Mouse (Mus musculus) cortical plate, adult 2 months (tissue): ENCODE data around the gene Elp5. TPM values are rescaled to one million over a fixed set of nuclear protein-coding genes. Genes with fewer than 3 reads are reported as not detected.

Source experiments
- H3K27ac ChIP-seq: fragments of 200-500 bp; 2 replicates; pipeline ENCODE4 v1.5.1; 2012; ENCODE audit warnings: low read length, control low read depth, inconsistent platforms; ENCODE audit not compliant: insufficient read depth
- H3K4me1 ChIP-seq: fragments of 200-500 bp; 2 replicates; pipeline ENCODE4 v1.6.1; 2011; ENCODE audit warnings: low read length; ENCODE audit not compliant: control insufficient read depth, insufficient read depth
- H3K4me3 ChIP-seq: fragments of 200-500 bp; 2 replicates; pipeline ENCODE4 v1.5.1; 2011; ENCODE audit warnings: mild to moderate bottlenecking, low read length, control low read depth; ENCODE audit not compliant: insufficient read depth
- CTCF ChIP-seq: fragments of 200-500 bp; IDR thresholded peaks from 2 replicates; pipeline ENCODE4 v1.5.1; 2011; ENCODE audit warnings: mild to moderate bottlenecking, control low read depth, low read length; ENCODE audit not compliant: insufficient read depth; ENCODE audit errors: extremely low read depth
- POLR2A ChIP-seq: fragments of 200-500 bp; IDR thresholded peaks from 2 replicates; pipeline ENCODE4 v1.6.1; 2011; ENCODE audit warnings: mild to moderate bottlenecking, low read length, control low read depth; ENCODE audit not compliant: insufficient read depth; ENCODE audit errors: extremely low read depth
- polyA plus RNA-seq: library from polyadenylated mRNA; depleted of rRNA; stranded (reverse); fragments of >200 nt; gene quantifications from 2 replicates; pipeline ENCODE4 v1.2.3, GENCODE M21; 2012

Elp5 gene
- polyA plus RNA-seq, 1 experiment, result 121 TPM

DNA sequence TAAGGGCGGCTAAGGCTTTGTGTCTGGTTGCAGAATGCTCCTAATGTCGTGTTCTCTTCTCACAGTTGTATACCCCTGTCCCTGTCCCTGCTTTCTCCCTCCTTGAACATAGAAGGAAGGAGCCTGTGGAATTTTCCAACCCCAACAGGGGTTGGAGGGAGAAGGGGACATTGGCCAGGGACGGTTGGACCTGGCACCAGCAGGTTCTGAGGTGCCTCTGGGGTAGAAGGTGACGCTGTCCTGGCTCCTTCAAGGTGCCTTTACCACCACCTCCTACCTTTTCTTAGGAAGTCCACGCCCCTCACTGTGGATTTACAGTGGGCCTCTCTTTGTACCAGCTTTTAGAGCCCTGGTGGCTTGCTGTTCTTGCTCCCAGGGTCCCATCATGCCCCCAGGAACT, 44.5 kb downstream of the Elp5 start:
- H3K4me1 ChIP-seq, result peaks cover 2% of the 10 kb centered on the region; the same call in 1 of the 2 replicates
- no peak overlapping the region for H3K4me3 ChIP-seq
- TF ChIP-seq POLR2A, result no peak

DNA sequence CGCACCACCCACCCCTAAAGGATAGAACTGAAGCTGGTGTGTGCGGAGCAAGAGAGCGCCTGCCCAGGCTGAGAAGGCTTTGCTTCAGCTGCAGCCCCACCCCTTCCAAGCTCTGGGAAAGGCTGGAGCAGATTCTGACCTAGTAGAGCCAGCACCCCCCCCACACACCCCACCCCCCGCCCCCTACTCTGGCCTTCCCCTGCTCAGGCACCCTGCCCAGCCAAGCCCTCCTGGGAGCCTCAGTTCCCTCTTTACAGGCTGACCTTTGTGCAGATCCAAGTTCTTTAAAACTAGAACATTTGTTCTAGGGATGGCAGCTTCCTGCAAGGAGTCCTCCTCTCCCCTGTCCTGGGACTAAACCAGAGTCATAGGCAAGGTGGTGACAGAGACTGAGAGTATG, 44.9 kb downstream of the Elp5 start:
- Histone ChIP-seq H3K27ac (no peak overlapping the region), H3K4me1 (peaks cover 2% of the 10 kb centered on the region; the same call in 1 of the 2 replicates), H3K4me3 (no peak overlapping the region)
- TF ChIP-seq POLR2A (no peak), CTCF (no peak)

More for the DNA sequence above, 44.5 kb downstream of the Elp5 start:
- H3K27ac ChIP-seq, result no peak overlapping the region

DNA sequence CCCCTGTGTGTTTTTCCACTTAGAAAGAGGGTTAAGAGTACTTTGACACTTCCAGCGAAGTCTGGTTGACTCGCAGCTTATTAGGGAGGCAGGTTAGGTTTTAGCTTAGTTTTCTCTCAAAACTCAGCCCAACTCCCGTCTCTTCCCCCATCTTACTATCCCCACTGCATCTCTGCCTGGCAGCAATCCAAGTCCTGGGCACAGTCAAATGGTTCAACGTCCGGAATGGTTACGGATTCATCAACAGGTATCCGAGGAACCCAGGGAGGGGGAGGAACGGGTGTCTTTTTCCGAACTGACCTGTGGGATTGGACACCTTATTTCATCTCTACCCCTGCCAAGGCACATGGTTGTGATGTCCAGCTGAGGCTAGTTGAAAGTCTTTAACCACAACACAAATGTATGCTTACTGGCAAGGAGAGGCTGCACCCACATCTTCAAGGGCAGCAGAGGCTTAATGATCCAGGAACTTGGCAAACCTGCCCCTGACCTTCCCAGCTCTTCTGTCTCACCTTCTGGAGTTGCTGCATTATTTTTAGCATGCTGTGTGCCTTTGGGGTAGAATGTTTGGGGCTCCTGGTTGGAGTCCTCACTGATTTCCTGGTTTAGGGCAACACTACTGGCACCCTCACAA, 45.5 kb downstream of the Elp5 start:
- TF ChIP-seq CTCF (no peak), POLR2A (no peak)
- Histone ChIP-seq H3K4me3 (no peak overlapping the region), H3K4me1 (peaks cover 2% of the 10 kb centered on the region; the same call in 1 of the 2 replicates), H3K27ac (no peak overlapping the region)

DNA sequence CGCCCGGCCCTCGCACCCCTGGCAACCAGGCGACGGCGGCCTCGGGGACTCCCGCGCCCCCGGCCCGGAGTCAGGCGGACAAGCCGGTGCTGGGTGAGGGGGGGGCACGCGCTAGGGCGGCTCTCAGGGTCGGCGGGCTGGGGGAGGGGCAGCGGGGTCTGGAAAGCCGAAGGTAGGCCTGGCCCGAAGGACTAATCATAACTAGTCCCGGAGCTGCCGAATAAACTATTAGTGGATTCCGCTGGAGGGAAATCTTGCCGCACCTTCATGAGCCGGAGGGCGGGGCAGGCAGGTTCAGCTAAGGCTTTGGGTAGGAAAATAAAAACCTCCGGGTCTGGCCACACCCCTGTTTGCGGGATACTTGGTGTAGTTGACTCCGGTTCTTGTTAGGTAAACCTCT, 46.2 kb downstream of the Elp5 start:
- Histone ChIP-seq H3K4me1 (peaks cover 2% of the 10 kb centered on the region; the same call in 1 of the 2 replicates), H3K4me3 (no peak overlapping the region), H3K27ac (no peak overlapping the region)
- TF ChIP-seq CTCF (no peak), POLR2A (no peak)

- Histone ChIP-seq H3K4me3 (0 out of 2 replicates have a peak within 1 kb of the TSS, but pooled peaks have one; percentile 4), H3K27ac (no peak within 1 kb of the TSS), H3K4me1 (peaks cover 2% of the 10 kb centered on the region; the same call in 1 of the 2 replicates)
- TF ChIP-seq CTCF, result no peak
- TF ChIP-seq POLR2A, result no peak
These were observed 47.0 kb downstream of the Elp5 start, which contains the start of gene Ybx2 for GRCm38 (mm10) chr11:69935137-69935879. Gene Ybx2, plus strand, starts transcription at chr11:69935796.

- H3K4me3 ChIP-seq, result no peak overlapping the region
- no peak for TF ChIP-seq CTCF
- TF ChIP-seq POLR2A, result no peak
- H3K4me1 ChIP-seq, result peaks cover 2% of the 10 kb centered on the region; the same call in 1 of the 2 replicates
- no peak overlapping the region for H3K27ac ChIP-seq
These were observed 47.6 kb downstream of the Elp5 start for GRCm38 (mm10) chr11:69934681-69935080.

GRCm38 (mm10) chr11:69934169-69934568, 48.1 kb downstream of the Elp5 start:
- TF ChIP-seq POLR2A, result no peak
- TF ChIP-seq CTCF, result peak; percentile 76
- Histone ChIP-seq H3K4me1 (peaks cover 2% of the 10 kb centered on the region; the same call in 1 of the 2 replicates), H3K27ac (no peak overlapping the region), H3K4me3 (no peak overlapping the region)

DNA sequence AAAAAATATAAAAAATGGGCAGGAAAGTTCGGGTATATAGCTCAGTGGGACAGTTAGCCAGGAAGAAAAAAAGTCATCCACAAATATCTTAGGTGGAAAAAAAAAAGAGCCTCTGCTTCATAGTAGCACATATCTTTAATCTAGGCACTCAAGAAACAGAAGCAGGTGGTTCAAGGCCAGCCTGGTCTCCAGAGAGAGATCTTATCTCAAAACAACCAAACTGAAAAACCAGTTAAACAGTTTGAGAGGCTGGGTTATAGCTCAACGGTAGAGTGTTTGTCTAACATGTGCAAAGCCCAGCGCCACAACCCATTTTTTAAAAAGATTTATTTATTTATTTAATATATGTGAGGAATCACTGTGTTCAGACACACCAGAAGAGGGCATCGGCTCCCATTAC, 49.3 kb downstream of the Elp5 start:
- Histone ChIP-seq H3K27ac (no peak overlapping the region), H3K4me3 (no peak overlapping the region), H3K4me1 (peaks cover 2% of the 10 kb centered on the region; the same call in 1 of the 2 replicates)
- no peak for TF ChIP-seq POLR2A
- TF ChIP-seq CTCF, result no peak

- no peak overlapping the region for H3K4me3 ChIP-seq
- no peak for TF ChIP-seq POLR2A
- TF ChIP-seq CTCF, result 0 out of 2 replicates have a peak, but pooled peaks have one; percentile 17
- peaks cover 2% of the 10 kb centered on the region; the same call in 1 of the 2 replicates for H3K4me1 ChIP-seq
- H3K27ac ChIP-seq, result no peak overlapping the region
These were observed 50.1 kb downstream of the Elp5 start for GRCm38 (mm10) chr11:69932254-69932653.

DNA sequence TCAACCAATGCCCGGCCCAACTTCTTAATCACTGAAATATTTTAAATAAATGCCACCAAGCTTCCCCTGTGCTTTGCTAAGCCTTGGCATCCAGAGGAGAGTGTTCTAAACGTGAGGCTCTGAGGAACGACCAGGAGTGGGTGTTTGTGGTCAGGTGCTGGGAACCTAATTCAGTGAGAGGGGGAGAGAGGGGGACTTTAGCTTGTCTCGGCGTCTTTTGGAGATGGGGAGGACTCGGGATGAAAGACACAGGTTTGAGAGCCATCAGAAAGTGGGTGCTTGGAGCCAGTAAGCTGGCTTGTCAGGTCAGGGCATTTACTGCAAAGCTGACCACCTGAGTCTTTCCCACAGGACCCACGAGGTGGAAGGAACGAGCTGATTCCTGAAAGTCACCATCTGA, 50.5 kb downstream of the Elp5 start:
- no peak overlapping the region for H3K4me3 ChIP-seq

More for the DNA sequence above, 50.5 kb downstream of the Elp5 start:
- no peak overlapping the region for H3K27ac ChIP-seq
- no peaks in the 10 kb centered on the region for H3K4me1 ChIP-seq
- no peak for TF ChIP-seq CTCF
- TF ChIP-seq POLR2A, result no peak
